Mouse (Mus musculus) left cerebral cortex, adult 9 months (tissue): ENCODE data around the gene Slit1.

ENCODE experiments used
- DNase-seq, 2 experiments: peaks; one replicate each; pipeline ENCODE4 v3.0.0; 2022; ENCODE audit warnings: low spot score in 2 of 2

Gene Slit1

GRCm38 (mm10) chr19:41688251-41688650, 55.2 kb downstream of the Slit1 start:
- DNase-seq = no peak

- DNase-seq = no peak
Measured at GRCm38 (mm10) chr19:41687836-41688235, 55.6 kb downstream of the Slit1 start.

- DNase-seq = no peak
Measured at GRCm38 (mm10) chr19:41686194-41686593, 57.3 kb downstream of the Slit1 start.

- DNase-seq = no peak
Measured at GRCm38 (mm10) chr19:41685453-41686086, 57.9 kb downstream of the Slit1 start.

- DNase-seq = no peak
Measured at GRCm38 (mm10) chr19:41684874-41685273, 58.6 kb downstream of the Slit1 start.

GRCm38 (mm10) chr19:41683951-41684350, 59.5 kb downstream of the Slit1 start:
- DNase-seq = no peak

- no peak for DNase-seq
Measured at GRCm38 (mm10) chr19:41680267-41680666, 63.2 kb downstream of the Slit1 start.

GRCm38 (mm10) chr19:41679028-41679427, 64.4 kb downstream of the Slit1 start:
- DNase-seq = no peak

- no peak for DNase-seq
Measured at GRCm38 (mm10) chr19:41677575-41677974, 65.9 kb downstream of the Slit1 start.

GRCm38 (mm10) chr19:41675583-41675982, 67.9 kb downstream of the Slit1 start:
- DNase-seq = no peak

GRCm38 (mm10) chr19:41674366-41674765, 69.1 kb downstream of the Slit1 start:
- DNase-seq = no peak

GRCm38 (mm10) chr19:41672836-41673235, 70.6 kb downstream of the Slit1 start:
- no peak for DNase-seq

- no peak for DNase-seq
Measured at GRCm38 (mm10) chr19:41670931-41671330, 72.5 kb downstream of the Slit1 start.

- DNase-seq = no peak
Measured at GRCm38 (mm10) chr19:41670473-41670872, 73.0 kb downstream of the Slit1 start.

- DNase-seq = no peak
Measured at GRCm38 (mm10) chr19:41669747-41670342, 73.6 kb downstream of the Slit1 start.

GRCm38 (mm10) chr19:41667591-41667990, 75.9 kb downstream of the Slit1 start:
- no peak for DNase-seq

- DNase-seq = no peak
Measured at GRCm38 (mm10) chr19:41665941-41666340, 77.5 kb downstream of the Slit1 start.

GRCm38 (mm10) chr19:41663506-41664242, 79.8 kb downstream of the Slit1 start:
- DNase-seq = no peak

GRCm38 (mm10) chr19:41661466-41661865, 82.0 kb downstream of the Slit1 start:
- peak in 1 of 2 experiments; percentile 58 for DNase-seq

- DNase-seq = no peak
Measured at GRCm38 (mm10) chr19:41660999-41661374, 82.5 kb downstream of the Slit1 start.

GRCm38 (mm10) chr19:41660294-41660998, 83.0 kb downstream of the Slit1 start:
- peak in 1 of 2 experiments; percentile 60 for DNase-seq

- DNase-seq = no peak
Measured at GRCm38 (mm10) chr19:41657446-41657845, 86.0 kb downstream of the Slit1 start.
